Mouse (Mus musculus) pancreas, adult 10 weeks (tissue): ENCODE results near the gene Gm14406. TPM values are rescaled to one million over a fixed set of nuclear protein-coding genes. Genes with fewer than 3 reads are reported as not detected.

Experiments used
- polyA plus RNA-seq: library from polyadenylated mRNA; stranded (reverse); fragments of 350-450 nt; fragmentation: Illumina TruSeq; extraction: RNeasy Lipid Tissue Mini Kit (QIAGEN cat#74804); gene quantifications from one replicate; pipeline ENCODE4 v1.2.3, GENCODE M21; 2015; ENCODE audit warnings: low read depth, low replicate concordance; ENCODE audit not compliant: insufficient read depth

The Gm14406 gene
- not detected for polyA plus RNA-seq

GRCm38 (mm10) chr2:177577998-177578397 is at the start of gene Gm14406:
Gene Gm14406 (minus strand): TSS chr2:177578210.

Other genes starting within 250 kb of the Gm14406 start
- 1.5 TPM for gene Gm14418, start 179.9 kb downstream of the Gm14406 start, polyA plus RNA-seq
- 10.7 TPM for gene Zfp970, start 113.5 kb downstream of the Gm14406 start, polyA plus RNA-seq
- gene Gm14403, start 80.0 kb downstream of the Gm14406 start, polyA plus RNA-seq: 4.6 TPM
- gene Gm14322, start 181.1 kb upstream of the Gm14406 start, polyA plus RNA-seq: 3.9 TPM